Mouse (Mus musculus) midbrain, embryonic 16.5 days (tissue): ENCODE data around the gene Slc24a3. TPM values are rescaled to one million over a fixed set of nuclear protein-coding genes. Genes with fewer than 3 reads are reported as not detected.
A peak's percentile ranks its signal among the peaks of the same experiment; 100 is the strongest.

Source experiments
- ATAC-seq: fragments of 200-750 bp; cut with Nextera tagmentation; 2 replicates; pipeline ENCODE4 v1.8.0; 2017; ENCODE audit warnings: moderate TSS enrichment
- H3K27ac ChIP-seq: fragments of 300-500 bp; sonication (generic); 2 replicates; pipeline ENCODE4 v1.5.1; 2014; ENCODE audit warnings: mild to moderate bottlenecking, low read length, mixed read lengths
- H3K27me3 ChIP-seq: fragments of 300-500 bp; sonication (generic); 2 replicates; pipeline ENCODE4 v1.6.1; 2014; ENCODE audit warnings: low read depth, low read length, mixed read lengths; ENCODE audit not compliant: control insufficient read depth, insufficient read depth
- H3K36me3 ChIP-seq: fragments of 300-500 bp; sonication (generic); 2 replicates; pipeline ENCODE4 v1.6.1; 2014; ENCODE audit warnings: mild to moderate bottlenecking, low read length, moderate library complexity, mixed read lengths; ENCODE audit not compliant: control insufficient read depth, insufficient read depth
- H3K4me1 ChIP-seq: fragments of 300-500 bp; sonication (generic); 2 replicates; pipeline ENCODE4 v1.6.1; 2014; ENCODE audit warnings: mild to moderate bottlenecking, low read length, mixed read lengths; ENCODE audit not compliant: control insufficient read depth, insufficient read depth
- H3K4me2 ChIP-seq: fragments of 300-500 bp; sonication (generic); 2 replicates; pipeline ENCODE4 v1.6.1; 2014; ENCODE audit warnings: mild to moderate bottlenecking, low read length, mixed read lengths
- H3K4me3 ChIP-seq: fragments of 300-500 bp; sonication (generic); 2 replicates; pipeline ENCODE4 v1.5.1; 2014; ENCODE audit warnings: low read depth, mild to moderate bottlenecking, low read length, moderate library complexity, mixed read lengths
- H3K9ac ChIP-seq: fragments of 300-500 bp; sonication (generic); 2 replicates; pipeline ENCODE4 v1.6.1; 2014; ENCODE audit warnings: low read depth, low read length, mixed read lengths
- H3K9me3 ChIP-seq: fragments of 300-500 bp; sonication (generic); replicated peaks from 2 replicates; pipeline ENCODE4 v1.6.1; 2014; ENCODE audit warnings: mild to moderate bottlenecking, low read length, mixed read lengths; ENCODE audit not compliant: control insufficient read depth, poor library complexity, severe bottlenecking
- WGBS: fragments of 180-500 bp; shearing (Covaris S2); extraction: QIAGEN DNeasy Blood & Tissue Kit; methylation state at CpG from one replicate; pipeline ENCODE4 v1.1.7; 2014; 5-methylcytosine and 5-hydroxymethylcytosine counted together
- polyA plus RNA-seq: library from polyadenylated mRNA; unstranded; fragments of >200 nt; fragmentation: Nextera tagmentation; extraction: Ambion mirVana; gene quantifications from 2 replicates; pipeline ENCODE4 v1.2.1, GENCODE M21; 2015

Slc24a3 gene
- polyA plus RNA-seq, 1 experiment from 2014 or later = 18.7 TPM

- Histone ChIP-seq H3K9ac (no peak overlapping the region), H3K36me3 (no peaks in the 10 kb centered on the region), H3K4me2 (no peak overlapping the region), H3K9me3 (no peaks in the 10 kb centered on the region), H3K27ac (no peak overlapping the region), H3K4me3 (no peak overlapping the region), H3K4me1 (no peaks in the 10 kb centered on the region), H3K27me3 (no peaks in the 10 kb centered on the region)
- WGBS = 93% methylated on average over 3 of the region's 3 CpGs
- no peak for ATAC-seq
These were observed 217.7 kb downstream of the Slc24a3 start for GRCm38 (mm10) chr2:145385220-145385619.

GRCm38 (mm10) chr2:145385773-145386172 lies 218.2 kb downstream of the Slc24a3 start:
- Histone ChIP-seq H3K9me3 (no peaks in the 10 kb centered on the region), H3K4me1 (no peaks in the 10 kb centered on the region), H3K4me3 (no peak overlapping the region), H3K27me3 (no peaks in the 10 kb centered on the region), H3K4me2 (no peak overlapping the region), H3K36me3 (no peaks in the 10 kb centered on the region), H3K27ac (no peak overlapping the region), H3K9ac (no peak overlapping the region)
- no peak for ATAC-seq
- 50% methylated on average over 1 of the region's 1 CpGs for WGBS

- Histone ChIP-seq H3K4me3 (no peak overlapping the region), H3K27ac (no peak overlapping the region), H3K4me1 (peaks cover 12% of the 10 kb centered on the region; the same call in 1 of the 2 replicates), H3K36me3 (no peaks in the 10 kb centered on the region), H3K9ac (no peak overlapping the region), H3K9me3 (no peaks in the 10 kb centered on the region), H3K27me3 (no peaks in the 10 kb centered on the region), H3K4me2 (no peak overlapping the region)
- 58% methylated on average over 3 of the region's 3 CpGs for WGBS
- ATAC-seq = no peak
These were observed 228.2 kb downstream of the Slc24a3 start for GRCm38 (mm10) chr2:145395804-145396203.

GRCm38 (mm10) chr2:145396579-145396978 lies 229.0 kb downstream of the Slc24a3 start:
- no peak overlapping the region for H3K4me3 ChIP-seq
- 39% methylated on average over 7 of the region's 7 CpGs for WGBS
- peak; percentile 61 for ATAC-seq
- H3K27me3 ChIP-seq = no peaks in the 10 kb centered on the region
- peak overlapping the region; percentile 57 for H3K27ac ChIP-seq
- no peaks in the 10 kb centered on the region for H3K36me3 ChIP-seq
- no peak overlapping the region for H3K9ac ChIP-seq
- H3K4me1 ChIP-seq = peaks cover 12% of the 10 kb centered on the region; the same call in 1 of the 2 replicates
- H3K4me2 ChIP-seq = no peak overlapping the region
- H3K9me3 ChIP-seq = no peaks in the 10 kb centered on the region

GRCm38 (mm10) chr2:145397456-145398206 lies 230.1 kb downstream of the Slc24a3 start:
- WGBS = 51% methylated on average over 10 of the region's 10 CpGs
- no peak overlapping the region for H3K9ac ChIP-seq
- H3K4me1 ChIP-seq = peaks cover 14% of the 10 kb centered on the region; the same call in 1 of the 2 replicates
- no peak overlapping the region for H3K4me2 ChIP-seq
- peak overlapping the region; percentile 57; the same call in 1 of the 2 replicates for H3K27ac ChIP-seq
- no peaks in the 10 kb centered on the region for H3K9me3 ChIP-seq
- H3K36me3 ChIP-seq = no peaks in the 10 kb centered on the region
- ATAC-seq = peak; percentile 32; the same call in 1 of the 2 replicates
- no peaks in the 10 kb centered on the region for H3K27me3 ChIP-seq
- no peak overlapping the region for H3K4me3 ChIP-seq

GRCm38 (mm10) chr2:145401240-145401805 lies 233.8 kb downstream of the Slc24a3 start:
- ATAC-seq = no peak
- Histone ChIP-seq H3K4me1 (peaks cover 19% of the 10 kb centered on the region), H3K36me3 (no peaks in the 10 kb centered on the region), H3K4me3 (no peak overlapping the region), H3K27ac (no peak overlapping the region), H3K4me2 (no peak overlapping the region), H3K9ac (no peak overlapping the region), H3K9me3 (no peaks in the 10 kb centered on the region), H3K27me3 (no peaks in the 10 kb centered on the region)
- 51% methylated on average over 6 of the region's 6 CpGs for WGBS

GRCm38 (mm10) chr2:145401996-145402395 lies 234.4 kb downstream of the Slc24a3 start:
- no peak overlapping the region for H3K9ac ChIP-seq
- H3K4me3 ChIP-seq = no peak overlapping the region
- no peak for ATAC-seq
- WGBS = 76% methylated on average over 2 of the region's 2 CpGs
- H3K9me3 ChIP-seq = no peaks in the 10 kb centered on the region
- H3K27me3 ChIP-seq = no peaks in the 10 kb centered on the region
- H3K36me3 ChIP-seq = no peaks in the 10 kb centered on the region
- H3K4me2 ChIP-seq = no peak overlapping the region
- peaks cover 17% of the 10 kb centered on the region for H3K4me1 ChIP-seq
- no peak overlapping the region for H3K27ac ChIP-seq

- Histone ChIP-seq H3K36me3 (no peaks in the 10 kb centered on the region), H3K4me3 (no peak overlapping the region), H3K9ac (no peak overlapping the region), H3K9me3 (no peaks in the 10 kb centered on the region), H3K27ac (no peak overlapping the region), H3K27me3 (no peaks in the 10 kb centered on the region), H3K4me2 (no peak overlapping the region), H3K4me1 (peaks cover 11% of the 10 kb centered on the region)
- 13% methylated on average over 11 of the region's 11 CpGs for WGBS
- peak; percentile 60; the same call in 1 of the 2 replicates for ATAC-seq
These were observed 237.4 kb downstream of the Slc24a3 start for GRCm38 (mm10) chr2:145404818-145405531.

- ATAC-seq = no peak
- Histone ChIP-seq H3K27me3 (no peaks in the 10 kb centered on the region), H3K9ac (no peak overlapping the region), H3K4me1 (peaks cover 11% of the 10 kb centered on the region), H3K4me2 (no peak overlapping the region), H3K36me3 (no peaks in the 10 kb centered on the region), H3K9me3 (no peaks in the 10 kb centered on the region), H3K4me3 (no peak overlapping the region), H3K27ac (0 out of 2 replicates have a peak overlapping the region, but pooled peaks have one; percentile 12)
- 40% methylated on average over 4 of the region's 4 CpGs for WGBS
These were observed 238.2 kb downstream of the Slc24a3 start for GRCm38 (mm10) chr2:145405746-145406145.
